Mouse (Mus musculus): ENCODE measurements at regions not wholly inside any gene's neighbourhood (a gene's known extent, or its start where the extent isn't known, plus 50 kb on each side); places are given as distances from the start of the nearest gene placed in this dataset.
A peak's percentile ranks its signal among the peaks of the same experiment; 100 is the strongest.

DNA sequence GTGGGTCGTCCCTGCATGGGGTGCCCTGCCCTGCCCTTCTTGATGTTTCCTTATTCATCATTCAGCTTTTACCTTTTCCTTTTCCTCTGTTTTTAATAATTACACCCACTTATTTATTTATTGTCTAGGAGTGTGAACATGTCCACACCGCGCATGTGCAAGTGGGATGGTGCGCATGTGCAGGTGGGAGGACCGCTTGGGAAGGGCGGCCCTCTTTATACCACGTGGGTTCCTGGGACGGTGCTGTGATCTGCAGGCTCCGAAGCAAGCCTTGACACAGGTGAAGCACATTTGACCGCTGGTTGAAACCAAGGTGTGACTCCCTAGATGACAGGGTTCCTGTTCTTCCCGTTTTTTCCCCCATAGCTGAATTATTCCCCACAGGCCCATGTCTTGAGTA is 60.0 kb downstream of the Syf2 start:
- no peak for DNase-seq

DNA sequence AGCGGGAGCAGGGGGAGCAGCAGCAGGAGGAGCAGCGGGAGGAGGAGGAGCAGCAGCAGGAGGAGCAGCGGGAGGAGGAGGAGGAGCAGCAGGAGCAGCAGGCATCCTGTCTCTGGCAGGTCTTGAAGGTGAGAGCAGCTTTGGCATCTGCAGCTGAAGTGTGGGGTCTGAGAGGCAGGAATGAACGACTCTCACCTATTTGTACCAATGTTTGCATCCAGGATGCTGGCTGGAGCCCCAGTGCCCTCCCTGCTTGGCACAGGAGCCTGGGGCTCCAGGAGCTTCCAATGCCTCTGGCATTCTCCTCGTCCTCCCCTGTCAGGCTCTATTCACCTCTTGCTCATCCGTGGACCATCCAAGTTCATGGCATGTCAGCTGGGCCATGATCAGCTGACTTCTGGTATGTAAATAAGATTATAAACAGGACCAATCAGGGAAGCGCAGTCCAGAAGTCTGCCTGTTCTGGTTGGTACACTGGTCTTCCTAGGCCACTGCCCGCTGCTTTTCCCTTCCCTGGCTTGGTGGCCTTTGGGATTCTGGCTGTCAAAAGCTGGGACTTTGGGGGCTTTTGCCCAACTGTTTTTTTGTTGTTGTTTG is 62.9 kb downstream of the Syf2 start:
- DNase-seq = no peak

DNA sequence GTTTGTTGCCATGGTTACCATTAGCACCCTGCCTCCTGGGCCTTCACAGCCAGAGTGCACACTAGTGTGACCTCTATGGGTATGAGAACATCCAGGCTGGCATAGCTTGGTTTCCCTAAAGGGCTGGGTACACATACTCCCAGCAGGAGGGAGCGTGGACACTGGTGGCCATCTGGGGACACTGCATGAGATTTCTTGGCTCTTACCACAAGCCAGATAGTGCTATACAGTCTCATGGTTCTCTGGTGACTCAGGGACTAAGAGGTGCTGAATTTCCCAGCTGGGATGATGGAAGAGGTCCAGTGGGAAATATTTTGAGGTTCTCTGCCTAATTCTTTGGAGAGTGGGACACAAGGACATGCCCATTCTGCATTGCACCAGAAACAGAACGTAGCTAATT is 63.5 kb downstream of the Syf2 start:
- DNase-seq = no peak

DNA sequence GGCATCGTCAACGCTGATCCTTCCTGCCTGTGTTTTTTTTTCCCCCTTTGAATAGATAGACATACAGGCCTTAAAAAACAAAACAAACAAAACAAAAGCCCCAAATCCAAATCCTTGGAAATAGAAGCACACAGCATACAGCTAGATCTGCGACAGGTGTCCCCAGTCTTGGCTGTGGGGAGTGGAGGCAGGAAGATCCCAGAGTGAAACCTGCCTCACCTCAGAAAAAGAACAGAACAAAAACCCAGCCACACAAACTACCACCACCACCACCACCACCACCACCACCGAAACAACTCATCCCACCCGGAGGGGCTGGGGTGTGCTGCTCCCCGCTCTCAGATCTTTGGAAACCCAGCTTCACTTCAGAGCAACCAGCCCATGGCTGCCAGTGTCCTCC is 64.0 kb downstream of the Syf2 start:
- DNase-seq = no peak

DNA sequence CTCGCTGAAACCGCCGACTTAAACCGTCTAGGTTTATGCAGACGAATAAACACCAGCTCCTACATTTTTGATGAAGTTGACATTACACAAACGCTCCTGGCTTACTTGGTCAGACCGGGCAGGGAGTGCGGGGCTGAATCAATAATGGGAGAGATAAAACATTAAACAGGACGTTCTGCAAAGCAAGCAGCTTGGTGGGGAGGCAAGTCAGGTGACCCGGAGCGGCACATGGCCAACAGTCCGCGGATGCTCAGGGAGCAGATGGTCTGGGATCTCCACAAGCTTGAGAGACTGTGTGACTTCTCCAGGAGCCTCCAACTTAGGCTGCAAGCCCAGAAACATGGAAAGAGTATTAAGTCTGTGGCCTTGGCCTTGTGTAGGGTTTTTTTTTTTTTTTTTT is 64.4 kb downstream of the Syf2 start:
- DNase-seq = peak; percentile 86

DNA sequence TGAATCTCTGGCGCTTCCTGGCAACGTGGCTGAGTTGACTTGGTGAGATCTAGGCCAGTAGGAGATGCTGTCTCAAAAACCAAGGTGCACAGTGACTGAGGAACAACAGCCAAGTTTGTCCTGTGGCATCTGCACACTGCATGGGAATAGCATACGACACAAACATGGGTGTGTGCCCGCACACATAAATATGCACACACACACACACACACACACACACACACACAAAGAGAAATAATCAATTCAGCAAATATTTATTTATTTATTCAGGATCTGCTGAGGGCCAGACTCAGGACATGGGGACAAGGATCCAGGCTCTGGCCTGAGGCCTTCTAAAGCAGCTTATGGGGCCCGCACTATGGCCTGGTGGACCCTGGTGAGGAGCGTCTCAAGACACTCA is 65.4 kb downstream of the Syf2 start:
- no peak for DNase-seq

DNA sequence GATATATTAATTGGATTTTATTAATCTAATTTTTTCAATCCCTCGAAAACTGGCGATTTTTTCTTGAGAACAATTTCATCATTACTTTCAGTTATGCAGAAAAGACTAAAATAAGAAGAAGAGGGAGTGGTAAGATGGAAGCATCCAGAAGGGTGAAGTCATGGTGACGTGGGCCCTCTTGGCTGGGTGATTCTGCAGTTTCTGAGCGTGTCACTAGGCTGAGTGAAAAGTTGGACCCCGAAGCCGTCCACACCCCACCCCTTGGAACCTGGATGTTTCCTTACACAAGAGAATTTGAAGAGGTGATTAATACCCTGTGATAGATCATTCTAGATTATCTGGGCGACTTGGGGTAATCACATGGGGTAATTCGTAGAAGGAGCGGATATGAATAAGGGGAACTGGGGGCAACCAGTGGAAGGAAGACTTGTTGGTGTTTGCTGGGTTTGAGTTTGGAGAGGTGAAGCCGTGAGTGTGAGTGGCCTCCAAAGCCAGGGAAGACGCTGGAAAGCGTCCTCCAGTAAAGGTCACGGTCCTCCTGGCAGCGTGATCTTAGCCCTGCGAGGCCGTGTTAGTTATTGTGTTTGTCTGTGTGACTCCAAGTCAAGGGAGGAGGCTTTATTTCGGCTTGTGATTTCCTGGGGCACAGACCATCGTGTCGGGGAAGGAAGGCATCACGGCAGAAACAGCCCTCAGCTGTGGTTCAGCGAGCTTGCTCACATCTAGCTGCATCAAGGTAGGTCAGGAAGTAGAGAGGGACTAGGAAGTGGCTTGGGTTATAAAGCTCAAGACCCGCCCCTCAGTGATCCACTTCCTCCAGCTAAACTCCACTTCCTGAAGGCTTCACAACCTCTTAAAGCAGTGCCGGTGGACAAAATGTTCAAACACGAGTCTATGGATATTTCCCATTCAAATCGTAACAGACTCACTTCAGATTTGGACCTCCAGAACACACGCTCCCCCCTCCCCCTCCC is 67.0 kb downstream of the Syf2 start:
- peak; percentile 9 for DNase-seq

DNA sequence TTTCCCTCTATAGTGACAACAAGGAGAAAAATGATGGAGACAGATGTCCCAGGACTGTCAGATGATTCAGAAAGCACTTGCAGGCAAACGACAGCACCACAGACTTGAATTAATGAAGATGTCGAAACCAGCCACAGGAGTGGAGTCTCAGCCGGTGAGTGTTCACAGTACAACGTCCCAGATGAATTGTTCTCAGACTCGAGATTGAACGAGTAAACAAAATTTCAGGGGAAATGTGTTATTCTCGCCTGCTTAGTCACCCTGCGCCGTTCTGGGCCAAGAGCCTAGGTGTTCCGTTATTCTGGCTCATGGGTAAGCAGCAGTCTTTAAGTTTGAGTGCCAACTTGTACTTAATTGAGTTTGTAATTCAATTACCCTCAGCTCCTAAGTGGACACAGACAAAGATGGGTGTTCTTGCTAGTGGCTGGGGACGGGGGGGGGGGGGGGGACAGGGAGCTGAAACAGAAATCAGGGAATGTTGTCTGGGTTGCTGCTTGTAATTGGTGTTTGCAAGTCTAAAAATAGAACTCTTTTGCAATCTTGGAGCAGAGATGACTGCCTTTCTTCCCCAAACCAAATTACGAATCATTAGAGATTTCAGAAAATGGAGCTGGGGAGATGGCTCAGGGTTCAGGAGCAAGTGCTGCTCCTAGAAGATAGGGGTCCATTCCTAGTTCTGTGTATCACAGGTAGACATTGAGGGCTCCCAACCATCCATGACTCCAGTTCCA is 68.4 kb downstream of the Syf2 start:
- no peak for DNase-seq

DNA sequence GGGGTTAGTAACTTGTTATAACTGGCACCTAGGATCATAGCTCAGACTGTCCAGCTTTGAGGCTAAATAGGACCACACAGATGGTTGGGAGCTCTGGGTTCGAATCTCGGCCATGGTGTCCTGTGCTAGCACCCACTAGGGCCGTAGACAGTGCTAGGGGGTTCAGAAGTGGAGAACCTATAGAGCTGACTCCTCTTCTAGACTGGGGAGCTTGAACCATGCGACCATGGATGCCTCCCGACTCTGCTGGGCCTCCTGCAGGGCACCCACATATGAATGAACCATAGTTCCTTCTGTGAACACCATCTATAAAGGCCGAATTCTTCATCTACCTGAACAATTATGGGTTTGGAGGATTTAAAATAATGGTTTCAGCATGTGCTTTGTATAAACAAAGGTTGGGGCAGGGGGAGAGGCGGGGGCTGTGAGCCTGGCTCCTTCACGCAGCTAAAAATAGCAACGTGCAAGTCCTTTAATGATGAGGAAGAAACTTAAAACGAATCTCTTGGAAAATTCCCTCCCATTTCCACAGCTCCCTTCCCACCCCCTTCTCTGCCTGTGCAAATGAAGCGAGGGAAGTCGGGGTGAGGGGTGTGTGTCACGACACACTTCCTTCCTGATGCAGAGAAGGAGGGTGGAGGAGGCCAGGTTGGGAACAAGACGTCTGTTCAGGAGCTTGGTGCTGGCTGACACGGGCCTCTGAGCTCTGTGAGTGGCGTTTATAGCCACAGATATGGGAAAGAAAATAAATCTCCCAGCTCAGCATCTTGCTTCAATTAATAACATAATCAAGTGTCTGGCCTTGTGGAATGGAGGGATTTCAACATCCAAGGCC is 71.6 kb downstream of the Syf2 start:
- no peak for DNase-seq

DNA sequence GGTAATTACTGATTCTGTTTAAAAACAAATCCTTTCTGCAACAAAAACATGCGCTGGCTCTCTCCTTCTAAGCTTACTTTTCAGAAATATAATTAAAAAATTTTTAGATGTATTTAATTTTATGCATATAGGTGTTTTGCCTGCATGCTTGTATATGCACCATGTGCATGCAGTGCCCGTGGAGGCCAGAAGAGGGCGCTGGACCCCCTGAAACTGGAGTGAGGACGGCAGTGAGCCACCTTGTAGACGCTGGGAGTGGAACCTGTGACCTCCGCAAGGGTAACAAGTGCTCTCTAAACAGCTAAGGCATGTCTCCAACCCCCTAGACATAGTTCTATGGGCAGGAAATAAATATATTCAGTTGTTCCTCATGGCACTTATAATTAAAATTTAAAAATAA is 80.7 kb downstream of the Syf2 start:
- no peak for DNase-seq

DNA sequence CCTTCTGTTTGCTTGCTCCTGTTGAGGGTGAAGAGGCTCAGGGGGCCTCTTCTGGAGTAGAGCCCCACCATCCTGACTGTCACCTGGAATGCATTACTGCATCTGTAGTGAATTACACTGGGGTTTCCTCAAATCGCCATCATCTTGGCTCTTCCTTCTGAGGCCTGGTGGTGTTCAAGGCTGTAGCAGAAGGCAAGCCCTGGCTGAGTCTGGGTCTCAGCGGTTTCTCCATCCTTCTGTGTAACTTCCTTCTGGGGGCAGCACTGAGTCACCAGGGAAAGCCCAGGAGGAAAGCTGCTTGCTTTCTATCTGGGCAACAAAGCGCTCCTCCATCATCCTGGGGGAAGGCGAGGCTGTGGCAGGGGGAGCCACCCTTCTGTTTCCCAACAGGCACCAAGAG is 82.2 kb downstream of the Syf2 start:
- no peak for DNase-seq

DNA sequence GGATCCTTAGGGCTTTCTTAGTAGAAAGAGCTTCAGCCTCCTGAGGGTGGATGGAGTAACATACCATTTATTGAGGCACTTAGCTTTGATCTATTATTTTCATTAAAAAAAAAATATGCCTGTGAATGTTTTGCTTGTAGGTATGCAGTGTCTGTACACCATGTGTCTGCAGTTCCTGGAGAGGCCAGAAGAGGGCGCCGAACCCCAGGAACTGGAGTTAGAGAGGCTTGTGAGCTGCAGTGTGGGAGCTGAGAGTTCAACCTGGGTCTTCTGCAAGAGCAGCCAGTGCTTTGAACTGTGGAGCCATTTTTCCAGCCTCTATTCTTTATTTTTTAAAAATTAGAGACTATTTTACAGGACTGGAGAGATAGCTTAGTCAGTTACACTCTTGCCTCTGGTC is 83.2 kb downstream of the Syf2 start:
- no peak for DNase-seq

DNA sequence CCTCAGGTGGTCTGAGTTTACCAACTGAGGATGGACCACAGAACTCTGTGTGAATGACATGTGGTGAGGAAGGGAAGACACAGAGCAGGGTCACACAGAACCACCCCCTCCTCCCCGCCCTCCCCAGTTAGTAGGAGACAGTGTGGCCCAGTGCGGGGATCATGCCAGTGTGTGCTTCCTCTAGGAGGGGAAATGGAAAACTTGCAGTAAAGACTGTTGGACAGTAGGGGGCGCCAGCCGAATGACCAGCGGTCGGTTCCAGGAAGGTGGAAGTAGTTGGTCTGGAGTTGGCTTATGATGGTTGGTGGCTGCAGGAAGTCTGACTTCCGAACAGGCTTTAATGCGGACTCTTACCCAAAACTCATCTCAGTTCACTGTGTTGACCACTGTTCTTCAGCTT is 87.3 kb downstream of the Syf2 start:
- peak; percentile 12 for DNase-seq

DNA sequence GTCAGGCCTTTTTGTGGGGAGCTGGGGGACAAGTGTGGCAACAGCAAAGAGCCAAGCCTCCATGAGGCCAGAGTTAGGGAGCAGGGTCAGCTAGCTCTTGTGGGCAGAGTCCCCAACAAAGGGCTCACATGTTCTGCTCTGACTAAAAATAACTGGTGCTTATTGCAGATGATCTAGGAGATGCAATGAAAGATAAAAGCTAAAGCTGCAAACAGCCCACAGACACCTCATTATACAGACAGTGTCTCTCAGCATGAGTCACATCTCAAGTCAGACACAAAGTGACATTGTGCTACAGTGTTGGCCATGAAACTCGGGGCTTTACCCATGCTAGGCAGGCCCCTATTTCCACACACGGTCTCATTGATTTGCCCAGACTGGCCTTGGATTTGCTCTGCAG is 88.4 kb downstream of the Syf2 start:
- DNase-seq = no peak

DNA sequence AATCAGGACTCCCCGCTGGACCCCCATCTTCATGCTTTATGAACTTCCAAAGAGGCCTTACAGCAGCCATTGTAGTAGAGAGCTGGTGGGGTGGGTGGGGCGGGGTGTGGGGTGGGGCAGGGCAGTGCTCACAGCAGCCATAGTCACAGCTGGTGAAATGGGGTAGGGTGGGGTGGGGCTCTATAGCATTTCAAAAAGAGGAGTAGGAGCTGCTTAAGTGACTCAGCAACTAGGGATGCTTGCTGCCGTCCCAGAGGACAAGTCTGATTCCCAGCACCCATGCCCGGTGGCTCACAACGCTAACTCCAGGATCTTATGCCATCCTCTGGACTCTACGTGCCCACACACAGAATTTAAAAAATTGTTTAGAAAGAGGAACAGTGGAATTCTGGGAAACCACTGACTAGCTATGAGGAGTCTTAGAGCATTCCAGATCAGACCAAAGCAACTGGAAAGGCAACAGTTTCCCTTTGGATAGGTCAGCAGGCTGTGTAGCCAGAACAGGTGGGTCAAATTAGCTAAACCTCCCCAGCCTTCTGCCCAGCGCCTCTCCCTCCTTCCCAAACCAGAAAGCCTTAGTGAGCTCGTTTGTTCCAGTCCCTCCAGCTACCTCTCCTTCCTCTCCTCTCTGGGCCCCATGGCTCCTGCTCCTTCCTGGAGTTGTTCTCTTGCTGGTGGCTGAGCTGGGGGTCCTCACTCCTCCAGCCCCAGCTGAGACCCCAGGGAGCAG is 89.7 kb downstream of the Syf2 start:
- no peak for DNase-seq

DNA sequence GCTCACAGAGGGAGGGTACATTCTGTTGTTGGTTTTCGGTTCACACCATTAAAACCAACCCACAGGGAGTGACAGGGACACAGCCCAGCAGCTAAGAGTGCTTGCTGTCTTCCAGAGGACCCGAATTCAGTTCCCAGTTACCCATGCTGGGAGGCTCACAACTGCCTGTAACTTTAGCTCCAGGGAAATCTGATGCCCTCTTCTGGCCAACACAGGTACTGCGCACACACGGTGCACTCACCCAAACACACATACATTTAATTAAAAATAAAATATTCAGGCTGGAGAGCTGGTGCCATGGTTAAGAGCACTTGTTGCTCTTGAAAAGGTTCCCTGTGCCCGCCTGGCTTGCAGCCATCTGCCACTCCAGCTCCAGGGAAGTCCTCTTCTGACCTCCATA is 92.5 kb downstream of the Syf2 start:
- DNase-seq = no peak

DNA sequence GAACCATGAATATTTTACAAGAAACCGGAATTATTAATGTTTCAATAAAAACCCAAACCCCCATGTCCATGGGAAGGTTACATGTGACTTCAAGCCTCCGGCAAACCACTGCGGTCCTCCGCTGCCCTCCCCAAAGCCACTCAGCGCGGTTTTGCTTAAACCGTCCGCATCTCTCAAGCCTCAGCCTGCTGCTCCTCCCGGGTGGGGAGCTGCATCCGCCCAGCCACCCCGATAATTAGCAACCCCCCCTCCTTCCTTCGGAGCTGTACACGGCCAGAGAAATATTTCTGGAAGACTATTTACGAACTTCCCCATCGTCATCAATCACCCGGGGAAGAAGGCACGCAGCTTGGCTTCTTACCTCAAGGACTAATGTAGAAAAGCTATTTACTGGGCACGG is 94.7 kb upstream of the Runx3 start:
- no peak for DNase-seq

DNA sequence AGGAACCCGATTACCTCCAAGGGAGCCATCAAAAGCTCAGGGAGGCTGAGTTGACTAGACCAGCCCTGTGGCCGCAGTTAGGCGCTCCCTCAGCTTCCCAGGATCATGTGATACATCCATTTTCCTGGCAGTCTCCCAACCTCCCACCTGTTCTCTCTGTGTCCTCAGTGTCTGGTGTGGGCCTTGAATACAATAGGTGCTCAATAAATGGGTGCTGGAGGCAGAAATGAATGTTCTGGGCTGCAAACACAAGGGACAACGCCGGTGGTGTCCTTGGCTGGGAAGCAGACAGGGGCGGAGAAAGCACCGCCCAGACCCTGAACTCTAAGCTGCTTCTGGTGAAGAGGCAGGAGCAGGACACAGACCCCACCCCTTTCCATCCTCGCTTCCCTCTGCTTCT is 93.3 kb upstream of the Runx3 start:
- DNase-seq = no peak

DNA sequence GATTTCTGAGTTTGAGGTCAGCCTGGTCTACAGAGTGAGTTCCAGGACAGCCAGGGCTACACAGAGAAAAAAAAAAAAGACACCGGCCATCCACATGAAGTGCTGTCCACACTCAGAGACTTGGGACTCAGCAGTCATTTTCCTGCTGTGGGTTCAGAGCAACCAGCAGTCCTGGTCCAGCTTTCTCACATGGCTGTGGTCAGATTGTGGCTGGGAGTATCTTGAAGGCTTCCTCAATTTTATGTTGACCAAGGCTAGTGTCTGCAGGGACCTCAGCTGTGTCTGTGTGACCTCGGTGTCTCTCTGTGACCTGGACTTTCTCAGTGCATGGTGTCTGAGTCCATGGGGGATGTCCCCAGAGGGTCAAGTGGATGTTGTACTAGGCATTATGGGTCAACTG is 90.7 kb upstream of the Runx3 start:
- no peak for DNase-seq

DNA sequence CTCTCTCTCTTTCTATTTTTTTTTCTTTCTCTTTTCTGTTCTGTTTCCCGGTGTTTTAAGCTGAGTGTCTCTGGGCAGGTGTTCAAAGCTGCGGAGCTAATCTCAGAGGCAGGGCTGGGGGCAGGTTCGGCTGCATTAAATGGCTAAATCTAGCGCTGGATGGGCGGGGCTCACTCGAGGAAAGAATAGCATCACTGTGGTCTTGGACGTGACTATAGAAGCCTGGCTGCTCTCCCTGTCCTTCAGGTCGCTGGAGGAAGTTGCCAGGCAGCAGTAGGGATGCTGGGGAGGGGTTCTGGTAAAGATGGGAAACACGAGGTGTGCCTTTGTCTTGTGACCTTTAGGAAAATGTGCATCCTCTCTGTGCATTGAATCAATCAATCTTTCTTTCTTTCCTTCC is 88.0 kb upstream of the Runx3 start:
- DNase-seq = no peak

DNA sequence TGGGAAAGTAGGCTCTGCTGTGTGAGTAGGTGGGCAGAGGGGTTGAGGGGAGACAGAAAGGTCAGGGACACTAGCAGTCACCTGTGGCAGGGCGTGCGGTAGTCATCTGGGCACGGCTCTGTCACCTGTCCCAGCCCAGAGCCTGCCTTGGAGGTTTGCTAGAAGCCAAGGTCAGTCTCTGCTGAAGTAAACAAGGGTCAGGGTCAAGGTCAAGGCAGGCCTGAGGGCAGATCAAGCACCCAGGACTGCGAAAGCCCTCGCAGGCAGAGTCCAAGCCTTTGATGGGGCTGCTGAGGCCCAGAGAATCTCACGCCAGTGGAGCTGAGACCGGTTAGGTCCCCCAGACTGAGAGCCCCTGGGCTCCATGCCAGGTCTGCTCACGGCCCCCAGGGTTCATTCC is 87.2 kb upstream of the Runx3 start:
- DNase-seq = no peak

DNA sequence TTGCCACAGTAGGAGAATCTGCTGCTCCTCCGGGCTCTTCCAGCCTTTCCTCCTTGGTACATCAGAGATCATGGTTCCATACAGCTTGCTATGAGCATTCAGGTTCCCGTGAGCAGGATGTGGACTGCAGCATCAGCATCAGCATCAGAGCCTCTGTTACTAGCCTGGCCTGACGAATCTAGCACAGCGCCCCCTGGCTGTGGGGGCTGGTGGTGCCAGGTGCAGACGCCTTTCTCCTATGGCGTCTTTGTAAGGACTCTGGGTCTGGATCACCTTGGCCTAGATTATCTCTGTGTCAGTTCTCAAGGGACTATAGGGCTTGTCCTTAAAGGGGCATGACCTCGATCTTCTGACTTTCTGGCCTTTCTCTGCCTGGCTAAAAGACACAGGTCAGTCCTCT is 86.0 kb upstream of the Runx3 start:
- DNase-seq = peak; percentile 21

All from kidney, adult 11 months (tissue).